Mouse (Mus musculus): ENCODE measurements at regions not wholly inside any gene's neighbourhood (a gene's known extent, or its start where the extent isn't known, plus 50 kb on each side); places are given as distances from the start of the nearest gene placed in this dataset.
"Not testable (repeated sequence)": the region's sequence is repeated elsewhere in the genome, so short reads cannot be mapped to it uniquely, and the experiment has no call there.

- no peak for DNase-seq (ENCODE audit: low spot score)
These were observed 263.0 kb upstream of the Nfia start for GRCm38 (mm10) chr4:97509576-97509975.

GRCm38 (mm10) chr4:97505734-97506133 lies 266.8 kb upstream of the Nfia start:
- DNase-seq (ENCODE audit: low spot score), result no peak

GRCm38 (mm10) chr4:97491248-97491804 lies 281.2 kb upstream of the Nfia start:
- DNase-seq (ENCODE audit: low spot score), result no peak

GRCm38 (mm10) chr4:97486354-97486753 lies 286.2 kb upstream of the Nfia start:
- no peak for DNase-seq (ENCODE audit: low spot score)

- no peak for DNase-seq (ENCODE audit: low spot score)
These were observed 287.3 kb upstream of the Nfia start for GRCm38 (mm10) chr4:97485225-97485624.

GRCm38 (mm10) chr4:97482701-97483246 lies 289.8 kb upstream of the Nfia start:
- DNase-seq (ENCODE audit: low spot score), result no peak

GRCm38 (mm10) chr4:97481836-97482235 lies 290.7 kb upstream of the Nfia start:
- DNase-seq (ENCODE audit: low spot score), result no peak

- DNase-seq (ENCODE audit: low spot score), result no peak
These were observed 293.7 kb upstream of the Gm10192 start for GRCm38 (mm10) chr4:97476571-97477190.

GRCm38 (mm10) chr4:97473492-97473891 lies 290.5 kb upstream of the Gm10192 start:
- not testable (repeated sequence) for DNase-seq (ENCODE audit: low spot score)

GRCm38 (mm10) chr4:97465932-97466666 lies 283.1 kb upstream of the Gm10192 start:
- DNase-seq (ENCODE audit: low spot score), result no peak

- DNase-seq (ENCODE audit: low spot score), result no peak
These were observed 282.6 kb upstream of the Gm10192 start for GRCm38 (mm10) chr4:97465517-97465916.

GRCm38 (mm10) chr4:97461177-97461576 lies 278.2 kb upstream of the Gm10192 start:
- DNase-seq (ENCODE audit: low spot score), result no peak

- no peak for DNase-seq (ENCODE audit: low spot score)
These were observed 256.5 kb upstream of the Gm10192 start for GRCm38 (mm10) chr4:97439288-97440029.

- DNase-seq (ENCODE audit: low spot score), result no peak
These were observed 249.7 kb upstream of the Gm10192 start for GRCm38 (mm10) chr4:97432681-97433080.

- no peak for DNase-seq (ENCODE audit: low spot score)
These were observed 249.1 kb upstream of the Gm10192 start for GRCm38 (mm10) chr4:97432094-97432493.

- DNase-seq (ENCODE audit: low spot score), result no peak
These were observed 248.3 kb upstream of the Gm10192 start for GRCm38 (mm10) chr4:97431239-97431638.

GRCm38 (mm10) chr4:97419845-97420244 lies 236.9 kb upstream of the Gm10192 start:
- DNase-seq (ENCODE audit: low spot score), result no peak

- peak; percentile 2 for DNase-seq (ENCODE audit: low spot score)
These were observed 235.7 kb upstream of the Gm10192 start for GRCm38 (mm10) chr4:97418616-97419015.

- no peak for DNase-seq (ENCODE audit: low spot score)
These were observed 235.0 kb upstream of the Gm10192 start for GRCm38 (mm10) chr4:97417943-97418342.

- DNase-seq (ENCODE audit: low spot score), result no peak
These were observed 225.8 kb upstream of the Gm10192 start for GRCm38 (mm10) chr4:97408633-97409296.

GRCm38 (mm10) chr4:97394697-97395280 lies 211.8 kb upstream of the Gm10192 start:
- DNase-seq (ENCODE audit: low spot score), result no peak

All from ovary, postnatal 10 days (tissue).